In genomic region chr7:63858571-63859152, GRCm38 (mm10) we compare ENCODE assay signal across 8 mouse cellular contexts. TPM values are rescaled to one million over a fixed set of nuclear protein-coding genes. Genes with fewer than 3 reads are reported as not detected.
A peak's percentile ranks its signal among the peaks of the same experiment; 100 is the strongest.
DNase-seq lines count a peak whose midpoint lies in the region; ATAC-seq and TF ChIP-seq lines count a peak whose summit lies in the region.

No protein-coding gene starts in this region.

- no peak overlapping the region for H3K27ac ChIP-seq in CH12.LX (ENCODE audit: insufficient read depth, low read depth)
- no peak overlapping the region for H3K27ac ChIP-seq in forebrain, embryonic 15.5 days (replicated peaks)
- peak overlapping the region; percentile 60 for H3K27ac ChIP-seq in liver, postnatal 0 days (ENCODE audit: low read depth)
- H3K27ac ChIP-seq in neural tube, embryonic 14.5 days (ENCODE audit: low read depth, low read length), result no peak overlapping the region

- peak overlapping the region; percentile 17; the same call in 1 of the 2 replicates for H3K4me2 ChIP-seq in CH12.LX (ENCODE audit: insufficient read depth, low read depth, poor library complexity, severe bottlenecking)
- H3K4me2 ChIP-seq in forebrain, embryonic 15.5 days (replicated peaks), result peak overlapping the region; percentile 54
- peak overlapping the region; percentile 88 for H3K4me2 ChIP-seq in liver, postnatal 0 days (ENCODE audit: low read depth, low read length)
- peak overlapping the region; percentile 47 for H3K4me2 ChIP-seq in neural tube, embryonic 14.5 days (ENCODE audit: low read depth, low read length)

- ATAC-seq in forebrain, embryonic 15.5 days (replicated peaks), result peak; percentile 79
- ATAC-seq in liver, postnatal 0 days, result peak; percentile 90
- ATAC-seq in neural tube, embryonic 14.5 days (ENCODE audit: low read depth), result peak; percentile 92

- no peaks in the 10 kb centered on the region for H3K27me3 ChIP-seq in CH12.LX (replicated peaks)
- H3K27me3 ChIP-seq in forebrain, embryonic 15.5 days, result no peaks in the 10 kb centered on the region
- no peaks in the 10 kb centered on the region for H3K27me3 ChIP-seq in liver, postnatal 0 days (ENCODE audit: insufficient read depth, low read length)
- no peaks in the 10 kb centered on the region for H3K27me3 ChIP-seq in neural tube, embryonic 14.5 days (ENCODE audit: control insufficient read depth, insufficient read depth, low read length)

- peak overlapping the region in 1 of 3 experiments; percentile 32 for H3K4me3 ChIP-seq in CH12.LX (replicated peaks in 1 of 3; ENCODE audit: low read depth in 2 of 3, low read length in 2 of 3, poor library complexity in 1 of 3)
- peak overlapping the region; percentile 39 for H3K4me3 ChIP-seq in forebrain, embryonic 15.5 days
- peak overlapping the region; percentile 48 for H3K4me3 ChIP-seq in liver, postnatal 0 days (ENCODE audit: low read depth, low read length)
- H3K4me3 ChIP-seq in neural tube, embryonic 14.5 days (ENCODE audit: low read depth, low read length), result peak overlapping the region; percentile 21

- intact Hi-C loops in heart, postnatal 25 days (cut with DNase I), result loop anchor here (10.0 kb wide), 2 partner anchors 296 to 536 kb away; partner anchors contain the start of genes Mcee, Mphosph10 and Trpm1

- H3K36me3 ChIP-seq in CH12.LX (replicated peaks in 1 of 2; ENCODE audit: control insufficient read depth in 1 of 2, insufficient read depth in 1 of 2, low read length in 1 of 2), result no peaks in the 10 kb centered on the region
- H3K36me3 ChIP-seq in forebrain, embryonic 15.5 days, result no peaks in the 10 kb centered on the region
- no peaks in the 10 kb centered on the region for H3K36me3 ChIP-seq in liver, postnatal 0 days (replicated peaks; ENCODE audit: insufficient read depth, low read length)
- H3K36me3 ChIP-seq in neural tube, embryonic 14.5 days (ENCODE audit: control insufficient read depth, insufficient read depth, low read length), result no peaks in the 10 kb centered on the region

- no peaks in the 10 kb centered on the region for H3K9me3 ChIP-seq in CH12.LX (replicated peaks; ENCODE audit: low read length)
- no peaks in the 10 kb centered on the region for H3K9me3 ChIP-seq in forebrain, embryonic 15.5 days
- no peaks in the 10 kb centered on the region for H3K9me3 ChIP-seq in liver, postnatal 0 days (ENCODE audit: low read length)
- H3K9me3 ChIP-seq in neural tube, embryonic 14.5 days (ENCODE audit: control insufficient read depth, low read length), result no peaks in the 10 kb centered on the region

- TF ChIP-seq EP300 in CH12.LX (IDR thresholded peaks at IDR 0.05; ENCODE audit: low read length), result no peak
- TF ChIP-seq EP300 in liver, postnatal 0 days (IDR thresholded peaks at IDR 0.05; ENCODE audit: low read depth), result no peak

- no peak overlapping the region for H3K9ac ChIP-seq in CH12.LX (ENCODE audit: insufficient read depth, low read depth)
- peak overlapping the region; percentile 36 for H3K9ac ChIP-seq in forebrain, embryonic 15.5 days (replicated peaks)
- H3K9ac ChIP-seq in liver, postnatal 0 days (replicated peaks), result peak overlapping the region; percentile 69
- H3K9ac ChIP-seq in neural tube, embryonic 14.5 days (replicated peaks; ENCODE audit: low read depth, low read length), result 0 out of 2 replicates have a peak overlapping the region, but pooled peaks have one; percentile 37

- TF ChIP-seq CTCF in CH12.LX (conservative IDR thresholded peaks at IDR 0.05 in 1 of 2, IDR thresholded peaks at IDR 0.05 in 1 of 2; ENCODE audit: low read depth in 2 of 2, low read length in 2 of 2), result no peak
- 0 out of 2 replicates have a peak, but pooled peaks have one; percentile 1 for TF ChIP-seq CTCF in liver, postnatal 0 days (IDR thresholded peaks at IDR 0.05; ENCODE audit: low read depth)

- H3K4me1 ChIP-seq in CH12.LX (ENCODE audit: control insufficient read depth in 1 of 2, insufficient read depth in 2 of 2), result no peaks in the 10 kb centered on the region; a peak in 1 of 4 replicates
- peaks cover 6% of the 10 kb centered on the region for H3K4me1 ChIP-seq in forebrain, embryonic 15.5 days
- H3K4me1 ChIP-seq in liver, postnatal 0 days (ENCODE audit: insufficient read depth), result peaks cover 5% of the 10 kb centered on the region; the same call in 1 of the 2 replicates
- H3K4me1 ChIP-seq in neural tube, embryonic 14.5 days (ENCODE audit: control insufficient read depth, insufficient read depth, low read length), result no peaks in the 10 kb centered on the region

- in situ Hi-C loops in CH12.LX (cut with MboI; ENCODE audit: low pct_ligation_motif_present, low pct_unique_long_range_greater_than_20kb, low sequenced_read_pairs), result loop anchor here (5.0 kb wide), 1 partner anchor 106 kb away; no protein-coding TSS in a partner anchor

- DNase-seq in CH12.LX (ENCODE audit: extremely low read depth), result no peak
- DNase-seq in c-Kit-positive CD71-positive TER-119-positive erythroid progenitor cells, embryonic 14.5 days (ENCODE audit: low spot score), result peak; percentile 70
- peak; percentile 90 for DNase-seq in heart, postnatal 25 days (ENCODE audit: low spot score)
- DNase-seq in layer of hippocampus, adult 11-12 months (ENCODE audit: low spot score), result peak; percentile 92
- peak; percentile 90 for DNase-seq in liver, postnatal 0 days
- peak; percentile 92 for DNase-seq in testis, postnatal 10 days (ENCODE audit: low spot score)

- WGBS in forebrain, embryonic 15.5 days, result 6% methylated on average over 22 of the region's 22 CpGs
- WGBS in liver, postnatal 0 days (ENCODE audit: insufficient replicate concordance), result 4% methylated on average over 22 of the region's 22 CpGs
- WGBS in neural tube, embryonic 14.5 days, result 6% methylated on average over 20 of the region's 22 CpGs

- no peaks in the 10 kb centered on the region for H3K79me2 ChIP-seq in CH12.LX (replicated peaks; ENCODE audit: control insufficient read depth, extremely low read depth, insufficient read depth, poor library complexity, severe bottlenecking)

- TF ChIP-seq POLR2A in CH12.LX (IDR thresholded peaks at IDR 0.05; ENCODE audit: low read depth, low read length), result peak; percentile 58

- dilution Hi-C loops in CH12.LX (cut with MboI; ENCODE audit: extremely low pct_ligation_motif_present, extremely low pct_unique_long_range_greater_than_20kb, low sequenced_read_pairs), result no loop called here

- no peak for TF ChIP-seq RAD21 in CH12.LX (IDR thresholded peaks at IDR 0.05; ENCODE audit: low read depth, low read length)

TF ChIP-seq in CH12.LX, 34 proteins besides CTCF, POLR2A, EP300 and RAD21:
- TF ChIP-seq E2F4 (IDR thresholded peaks at IDR 0.05; ENCODE audit: insufficient replicate concordance, low read depth, low read length), result no peak
- TF ChIP-seq ZC3H11A (IDR thresholded peaks at IDR 0.05; ENCODE audit: low read depth, low read length), result no peak
- TF ChIP-seq BHLHE40 (IDR thresholded peaks at IDR 0.05; ENCODE audit: low read depth, low read length), result peak; percentile 70
- 0 out of 2 replicates have a peak, but pooled peaks have one; percentile 10 for TF ChIP-seq IRF4 (IDR thresholded peaks at IDR 0.05; ENCODE audit: low read depth, low read length)
- no peak for TF ChIP-seq MAX (IDR thresholded peaks at IDR 0.05; ENCODE audit: low read length)
- TF ChIP-seq ELF1 (IDR thresholded peaks at IDR 0.05; ENCODE audit: low read depth, low read length), result 0 out of 2 replicates have a peak, but pooled peaks have one; percentile 27
- TF ChIP-seq PAX5 (IDR thresholded peaks at IDR 0.05; ENCODE audit: low read length), result no peak

RNA-seq across cellular contexts. Expression of gene E030018B13Rik, which starts 58.0 kb away (rescaled TPM):
- total RNA-seq in CH12.LX (2012; rRNA removed), result not detected in 2 replicates
- total RNA-seq in CH12.LX (2014; rRNA removed), result not detected in 2 replicates
- polyA plus RNA-seq in CH12.LX (2012; ENCODE audit: insufficient read length, low read depth), result not detected in 2 replicates
- polyA plus RNA-seq in forebrain, embryonic 15.5 days (2015; fragmentation: Nextera tagmentation; extraction: Ambion mirVana), result 0.31 and 0.39 TPM in 2 replicates
- total RNA-seq in heart, postnatal 25 days (2021), result not detected
- 0.14 TPM in 1 of 2 replicates, not detected in the other for polyA plus RNA-seq in liver, postnatal 0 days (2015; fragmentation: Nextera tagmentation; extraction: Ambion mirVana)
- 0.55 TPM in 1 of 2 replicates, not detected in the other for polyA plus RNA-seq in neural tube, embryonic 14.5 days (2014; fragmentation: Nextera tagmentation; extraction: Ambion mirVana)

Comparison
In these comparisons a context has a peak if more than half of its experiments do, and no peak if none do; other contexts are left out.
1. H3K4me2 ChIP-seq: peak in every context shown above with its lines; median percentile 88 in liver, postnatal 0 days; 54 in forebrain, embryonic 15.5 days; 47 in neural tube, embryonic 14.5 days; 17 in CH12.LX.